ENCODE assay signal across 23 mouse cellular contexts in genomic region chr1:85829016-85829415, GRCm38 (mm10). TPM values are rescaled to one million over a fixed set of nuclear protein-coding genes. Genes with fewer than 3 reads are reported as not detected.
DNase-seq lines count a peak whose midpoint lies in the region; ATAC-seq lines count a peak whose summit lies in the region.
"Had no signal": no experiment of that assay in that cellular context is flagged by ENCODE, and none has a peak within 500 bp of the region (broad histone marks: within the 10 kb centered on the region; RNA-seq: fewer than 3 reads in every experiment).

No protein-coding gene starts in this region.

- ATAC-seq in erythroblast, adult 5-6 weeks (replicated peaks; ENCODE audit: low FRiP score, poor library complexity, severe bottlenecking), result no peak
- ATAC-seq: forebrain, embryonic 15.5 days; hindbrain, embryonic 16.5 days had no signal

- intact Hi-C loops in heart, postnatal 10 days (cut with DNase I), result no loop called here

- peak; percentile 86 for DNase-seq in heart, adult 11 months
- DNase-seq in heart, postnatal 10 days, result no peak
- peak; percentile 82 for DNase-seq in brain, adult 2 months (ENCODE audit: low read depth, low spot score)
- peak; percentile 92 for DNase-seq in gonadal fat pad, adult 2 months (ENCODE audit: low read depth)
- peak; percentile 65 for DNase-seq in lung, postnatal 25 days (ENCODE audit: low spot score)
- no peak for DNase-seq in cerebellum, postnatal 14 days
- DNase-seq: adrenal gland, postnatal 14 days; cerebellum, adult 2 months; cerebellum, postnatal 25 days; gastrocnemius, postnatal 36 days; heart, postnatal 14 days; kidney, adult 18-20 months; kidney, postnatal 36 days; layer of hippocampus, postnatal 36 days; left cerebral cortex, postnatal 4 days; midbrain, embryonic 14.5 days; right cerebral cortex, postnatal 25 days; spleen, adult 18-20 months; thymus, adult 18-20 months; thymus, postnatal 25 days had no signal

RNA-seq across cellular contexts. Expression of gene Cab39, which starts 35.8 kb away (rescaled TPM):
- total RNA-seq in heart, postnatal 10 days (2021), result 100 to 1,000 TPM; 106 to 108 TPM
- 52.5 and 61.4 TPM in 2 replicates for polyA plus RNA-seq in gonadal fat pad, adult 2 months (2012; rRNA removed)
- 24.6 and 26.3 TPM in 2 replicates for total RNA-seq in erythroblast, adult 5-6 weeks (2015; ENCODE audit: low replicate concordance)
- total RNA-seq in erythroblast, adult 5-6 weeks (2017; ENCODE audit: low replicate concordance), result 36.0 and 48.6 TPM in 2 replicates

RNA-seq across cellular contexts. Expression of gene A630001G21Rik, which starts 50.6 kb away (rescaled TPM):
- total RNA-seq in heart, postnatal 10 days (2021), result 1 to 10 TPM in 1 of 2 experiments, under 1 TPM in 1; 0.45 to 1.1 TPM
- polyA plus RNA-seq in gonadal fat pad, adult 2 months (2012; rRNA removed), result 1.2 and 1.6 TPM in 2 replicates
- 11.0 and 14.2 TPM in 2 replicates for total RNA-seq in erythroblast, adult 5-6 weeks (2015; ENCODE audit: low replicate concordance)
- 13.9 and 28.5 TPM in 2 replicates for total RNA-seq in erythroblast, adult 5-6 weeks (2017; ENCODE audit: low replicate concordance)

Comparison
In these comparisons a context has a peak if more than half of its experiments do, and no peak if none do; other contexts are left out.
1. DNase-seq: peak in heart, adult 11 months (single experiment), brain, adult 2 months (single experiment), gonadal fat pad, adult 2 months (single experiment) and lung, postnatal 25 days (single experiment); none in heart, postnatal 10 days (0 of 2) and cerebellum, postnatal 14 days (0 of 2).
2. RNA of gene A630001G21Rik, which starts 50.6 kb away (total RNA-seq): 11.0 to 28.5 TPM in erythroblast, adult 5-6 weeks; 0.45 to 1.1 TPM in heart, postnatal 10 days; every median in the first group is over 4 times any median in the second.